Mouse (Mus musculus) E14TG2a.4 (cell line): ENCODE measurements around the gene R3hdm4.

Experiments used
- CTCF ChIP-seq: conservative IDR thresholded peaks from 2 replicates; pipeline ENCODE4 v1.5.1; 2014; ENCODE audit warnings: low read length
- NANOG ChIP-seq: IDR thresholded peaks from 2 replicates; pipeline ENCODE4 v1.6.1; 2014; ENCODE audit warnings: borderline replicate concordance, low read length, mixed read lengths
- POU5F1 ChIP-seq: IDR thresholded peaks from 2 replicates; pipeline ENCODE4 v1.6.1; 2014; ENCODE audit warnings: low read length, borderline replicate concordance

- TF ChIP-seq CTCF (peak; percentile 63), POU5F1 (no peak), NANOG (no peak)
Observed at GRCm38 (mm10) chr10:79924998-79925784, 4.2 kb upstream of the R3hdm4 start.
